Mouse (Mus musculus) heart, postnatal 25 days (tissue): ENCODE data around the gene Runx3. TPM values are rescaled to one million over a fixed set of nuclear protein-coding genes. Genes with fewer than 3 reads are reported as not detected.

ENCODE experiments used
- DNase-seq: peaks from one replicate; pipeline ENCODE4 v3.0.0; 2022; ENCODE audit warnings: low spot score
- intact Hi-C: fragments of 180-260 bp; cut with DNase I; formaldehyde crosslinking; loops from one replicate; pipeline ENCODE4 v1.15.1; 2025
- total RNA-seq, 2 experiments: library from RNA; stranded (reverse); gene quantifications; 2 replicates each; pipeline ENCODE4 v1.2.3; 2021

Runx3 gene
- total RNA-seq, 2 experiments from 2014 or later, result 0.31 to 0.50 TPM

DNA sequence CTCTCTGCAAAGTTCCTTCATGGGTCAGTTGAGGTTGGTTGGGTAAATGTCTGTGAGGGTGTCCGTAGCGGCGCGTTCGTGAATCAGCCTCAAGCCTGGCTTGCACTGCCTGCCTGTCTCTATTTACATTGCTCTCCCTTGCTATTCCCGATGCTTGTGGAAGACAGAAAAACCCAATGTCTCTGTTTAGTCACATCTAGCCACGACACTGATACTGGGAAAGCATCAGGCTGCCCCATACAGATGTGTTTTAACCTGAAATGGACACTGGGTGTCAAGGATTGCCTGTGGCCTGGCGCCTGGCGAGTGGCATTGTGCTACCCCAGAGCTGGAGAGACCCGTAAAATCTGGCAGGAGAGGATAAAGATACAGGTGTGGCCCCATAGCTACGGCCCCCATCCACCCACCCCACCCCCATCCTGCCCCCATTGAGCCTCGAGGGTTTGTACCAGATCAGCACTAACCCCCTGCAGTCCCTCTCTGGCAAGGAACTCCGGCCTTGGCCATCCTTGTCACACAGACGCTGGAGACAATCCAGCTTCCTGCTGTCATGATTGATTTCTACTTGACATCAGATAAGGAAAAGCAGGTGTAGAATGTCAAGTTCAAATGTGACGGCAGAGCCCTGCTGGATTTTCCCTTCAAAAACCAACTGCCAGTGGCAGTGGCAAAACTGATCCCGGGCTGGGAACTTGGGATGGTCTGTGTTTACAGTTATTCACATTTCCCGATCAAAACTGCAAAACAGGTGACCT lies 83.5 kb downstream of the Runx3 start:
- intact Hi-C loops, result loop anchor here (2.0 to 5.0 kb wide), 2 partner anchors 52 to 185 kb away; no protein-coding TSS in a partner anchor
- DNase-seq, result no peak

DNA sequence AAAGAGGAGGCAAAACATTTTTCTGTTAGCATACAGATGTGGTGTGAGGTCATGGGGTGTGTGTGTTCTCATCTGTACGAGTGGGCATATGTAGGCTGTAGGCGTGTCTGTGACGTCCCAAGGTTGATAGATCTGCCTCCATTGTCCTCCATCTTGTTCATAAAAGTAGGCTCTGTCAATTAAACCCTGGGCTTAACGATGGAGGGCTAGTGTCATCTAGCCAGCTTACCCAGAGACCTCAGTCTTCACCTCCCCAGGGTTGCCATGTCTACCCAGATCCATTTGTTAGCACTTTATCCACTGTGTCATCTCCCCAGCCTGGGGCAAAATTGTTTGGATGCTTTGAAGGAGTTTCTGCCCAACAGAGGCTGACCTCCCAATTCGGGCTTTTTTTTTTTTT lies 84.2 kb downstream of the Runx3 start:
- intact Hi-C loops, result loop anchor here (2.0 to 5.0 kb wide), 2 partner anchors 52 to 186 kb away; no protein-coding TSS in a partner anchor
- no peak for DNase-seq

GRCm38 (mm10) chr4:135205254-135205653 lies 84.8 kb downstream of the Runx3 start:
- no peak for DNase-seq
- intact Hi-C loops, result loop anchor here (2.0 kb wide), 1 partner anchor 186 kb away; no protein-coding TSS in a partner anchor

- intact Hi-C loops, result loop anchor here (1.0 to 2.0 kb wide), 3 partner anchors 140 to 262 kb away; no protein-coding TSS in a partner anchor
These were observed 85.5 kb downstream of the Runx3 start for GRCm38 (mm10) chr4:135205711-135206600.

GRCm38 (mm10) chr4:135209846-135210245 lies 89.4 kb downstream of the Runx3 start:
- DNase-seq, result no peak
- intact Hi-C loops, result no loop called here

More at GRCm38 (mm10) chr4:135205711-135206600, 85.5 kb downstream of the Runx3 start:
- DNase-seq, result peak; percentile 67

GRCm38 (mm10) chr4:135219652-135220051 lies 99.2 kb downstream of the Runx3 start:
- intact Hi-C loops, result loop anchor here (1.0 kb wide), 1 partner anchor 99 kb away; no protein-coding TSS in a partner anchor
- DNase-seq, result no peak

- intact Hi-C loops, result no loop called here
These were observed 100.2 kb downstream of the Runx3 start for GRCm38 (mm10) chr4:135220641-135221040.

GRCm38 (mm10) chr4:135221632-135222407 lies 101.4 kb downstream of the Runx3 start:
- DNase-seq, result no peak
- intact Hi-C loops, result loop anchor here (2.0 kb wide), 1 partner anchor 47 kb away; no protein-coding TSS in a partner anchor

More at GRCm38 (mm10) chr4:135220641-135221040, 100.2 kb downstream of the Runx3 start:
- no peak for DNase-seq

GRCm38 (mm10) chr4:135223808-135224207 lies 103.4 kb downstream of the Runx3 start:
- no peak for DNase-seq
- intact Hi-C loops, result loop anchor here (2.0 kb wide), 1 partner anchor 45 kb away; no protein-coding TSS in a partner anchor

GRCm38 (mm10) chr4:135226008-135226667 lies 105.7 kb downstream of the Runx3 start:
- DNase-seq, result no peak
- intact Hi-C loops, result no loop called here

Other genes with a start within 250 kb of the Runx3 start
- 10 to 100 TPM; 57.7 to 67.6 TPM for gene Tmem50a, start 205.6 kb upstream of the Runx3 start, total RNA-seq
- gene Rsrp1, start 197.1 kb upstream of the Runx3 start, total RNA-seq, result 100 to 1,000 TPM; 153 to 208 TPM
- gene Syf2, start 189.8 kb upstream of the Runx3 start, total RNA-seq, result 10 to 100 TPM; 48.6 to 52.4 TPM
- 100 to 1,000 TPM; 249 to 269 TPM for gene Clic4, start 152.2 kb downstream of the Runx3 start, total RNA-seq
- gene Srrm1, start 232.7 kb downstream of the Runx3 start, total RNA-seq, result 10 to 100 TPM; 58.8 to 62.3 TPM